Mouse (Mus musculus): ENCODE results near the gene Me3. TPM values are rescaled to one million over a fixed set of nuclear protein-coding genes. Genes with fewer than 3 reads are reported as not detected.

Gene Me3
- polyA plus RNA-seq, 1 experiment from 2014 or later: 4.1 TPM

- no peak within 1 kb of the TSS for H3K27ac ChIP-seq
Observed at GRCm38 (mm10) chr7:89903442-89904343, 271.5 kb downstream of the Me3 start, which contains the start of gene Ccdc81. TSS of gene Ccdc81 (minus strand) at chr7:89903629.

More at GRCm38 (mm10) chr7:89903442-89904343, 271.5 kb downstream of the Me3 start, which contains the start of gene Ccdc81:
- no peaks in the 10 kb centered on the region for H3K9me3 ChIP-seq
- H3K4me3 ChIP-seq: no peak within 1 kb of the TSS
- ATAC-seq (ENCODE audit: low FRiP score): peak; percentile 75
- no peaks in the 10 kb centered on the region for H3K27me3 ChIP-seq
- 27% methylated on average over 22 of the region's 22 CpGs for WGBS
- no peaks in the 10 kb centered on the region for H3K36me3 ChIP-seq
- peaks cover 9% of the 10 kb centered on the region for H3K4me1 ChIP-seq (replicated peaks)
- H3K4me2 ChIP-seq: peak within 1 kb of the TSS; percentile 38
- 0 out of 2 replicates have a peak within 1 kb of the TSS, but pooled peaks have one; percentile 29 for H3K9ac ChIP-seq

Other genes starting within 250 kb of the Me3 start
- 20.3 and 24.5 TPM in 2 replicates for gene Tmem135, start 228.2 kb upstream of the Me3 start, polyA plus RNA-seq (2015; fragmentation: Nextera tagmentation; extraction: Ambion mirVana)
- gene Fzd4, start 228.0 kb upstream of the Me3 start, polyA plus RNA-seq (2015; fragmentation: Nextera tagmentation; extraction: Ambion mirVana): 2.1 and 2.4 TPM in 2 replicates
- gene Prss23, start 105.2 kb upstream of the Me3 start, polyA plus RNA-seq (2015; fragmentation: Nextera tagmentation; extraction: Ambion mirVana): 19.5 and 22.1 TPM in 2 replicates